Mouse (Mus musculus) G1E (cell line): ENCODE measurements around the gene Ube4b.

Experiments
- CTCF ChIP-seq: IDR thresholded peaks from 2 replicates; pipeline ENCODE4 v1.5.1; 2012; ENCODE audit warnings: low read depth, low read length, inconsistent platforms, mixed read lengths
- GATA2 ChIP-seq: IDR thresholded peaks from 2 replicates; pipeline ENCODE4 v1.6.1; 2012; ENCODE audit warnings: low read depth, low read length, inconsistent platforms, borderline replicate concordance

DNA sequence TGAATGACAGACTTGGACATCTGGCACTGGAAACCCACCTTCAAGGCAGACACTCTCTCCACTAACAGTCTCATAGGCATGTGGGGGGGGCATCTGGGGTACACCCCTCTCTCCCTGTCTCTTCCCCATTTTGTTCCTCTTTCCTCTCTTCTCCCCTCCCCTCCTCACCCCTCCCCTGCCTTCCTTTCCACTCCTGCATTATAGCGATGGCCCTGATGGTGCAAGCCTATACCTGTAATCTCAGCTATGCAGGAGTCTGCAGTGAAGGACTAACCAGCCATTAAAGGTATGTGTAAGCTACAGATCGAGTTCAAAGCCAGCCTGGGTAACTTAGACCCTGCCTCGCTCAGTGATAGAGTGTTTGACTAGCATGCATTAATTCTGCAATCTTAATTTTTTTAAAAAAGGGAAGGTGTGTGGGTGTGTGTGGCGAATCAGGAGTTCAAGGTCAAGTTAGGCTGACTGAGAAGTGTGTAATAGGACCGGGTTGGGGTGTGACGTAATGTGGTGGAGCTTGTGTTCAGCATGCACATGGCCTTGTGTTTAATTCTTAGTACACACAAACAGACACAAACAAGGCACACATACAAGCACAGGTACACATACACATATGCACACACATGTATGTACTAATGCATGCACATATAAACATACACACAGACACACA lies 35.9 kb upstream of the Ube4b start:
- TF ChIP-seq CTCF, result no peak
- no peak for TF ChIP-seq GATA2
